25 mouse cellular contexts compared by ENCODE assay signal in the genomic region with DNA sequence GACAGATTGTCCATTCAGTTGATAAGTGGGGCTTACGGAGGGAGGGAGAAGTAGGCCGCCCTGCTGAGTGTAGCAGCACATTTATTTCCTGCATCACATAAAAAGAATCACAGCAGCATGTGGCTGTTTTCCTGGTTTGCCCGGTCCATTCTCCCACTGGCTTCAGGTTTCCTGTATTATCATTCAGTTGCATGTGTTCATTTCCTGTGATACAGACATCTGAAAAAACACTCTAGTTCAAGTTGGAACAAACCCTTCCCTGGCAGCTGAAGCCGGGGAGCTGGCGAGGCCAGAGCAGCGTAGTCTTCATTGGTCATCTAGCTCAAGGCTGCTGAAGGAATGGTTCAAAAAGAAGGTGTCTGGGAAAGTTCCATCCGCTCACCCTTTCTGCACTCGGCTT. TPM values are rescaled to one million over a fixed set of nuclear protein-coding genes. Genes with fewer than 3 reads are reported as not detected.
A peak's percentile ranks its signal among the peaks of the same experiment; 100 is the strongest.
DNase-seq lines count a peak whose midpoint lies in the region; ATAC-seq and TF ChIP-seq lines count a peak whose summit lies in the region.
"Had no signal": no experiment of that assay in that cellular context is flagged by ENCODE, and none has a peak within 500 bp of the region (broad histone marks: within the 10 kb centered on the region; RNA-seq: fewer than 3 reads in every experiment).

No protein-coding gene starts in this region.

- H3K4me3 ChIP-seq in kidney, embryonic 16.5 days (ENCODE audit: low read length), result no peak overlapping the region
- no peak overlapping the region for H3K4me3 ChIP-seq in lung, adult 2 months (replicated peaks; ENCODE audit: extremely low read depth, low read depth, low read length)
- H3K4me3 ChIP-seq: embryonic facial prominence, embryonic 13.5 days; intestine, embryonic 15.5 days; liver, embryonic 13.5 days; neural tube, embryonic 15.5 days had no signal

- intact Hi-C loops in heart, postnatal 25 days (cut with DNase I), result no loop called here
- intact Hi-C loops in heart, postnatal 10 days (cut with DNase I), result no loop called here

- 73% methylated on average over 8 of the region's 8 CpGs for WGBS in kidney, embryonic 16.5 days
- 60% methylated on average over 8 of the region's 8 CpGs for WGBS in lung, adult 2 months

- H3K27me3 ChIP-seq in kidney, embryonic 16.5 days (ENCODE audit: insufficient read depth, low read length), result no peaks in the 10 kb centered on the region
- H3K27me3 ChIP-seq: CH12.LX; embryonic facial prominence, embryonic 13.5 days; intestine, embryonic 15.5 days; liver, embryonic 13.5 days; neural tube, embryonic 15.5 days had no signal

- no peak for TF ChIP-seq CTCF in lung, adult 2 months (IDR thresholded peaks at IDR 0.05; ENCODE audit: insufficient read depth, low read length)

- no peaks in the 10 kb centered on the region for H3K9me3 ChIP-seq in kidney, embryonic 16.5 days (ENCODE audit: low read length)
- H3K9me3 ChIP-seq: embryonic facial prominence, embryonic 13.5 days; intestine, embryonic 15.5 days; liver, embryonic 13.5 days; neural tube, embryonic 15.5 days had no signal

- H3K9ac ChIP-seq in kidney, embryonic 16.5 days (replicated peaks; ENCODE audit: low read length), result no peak overlapping the region
- H3K9ac ChIP-seq: embryonic facial prominence, embryonic 13.5 days; hindbrain, embryonic 14.5 days; intestine, embryonic 15.5 days; liver, embryonic 13.5 days; neural tube, embryonic 15.5 days had no signal

- no peaks in the 10 kb centered on the region for H3K4me1 ChIP-seq in kidney, embryonic 16.5 days (ENCODE audit: insufficient read depth, low read length)
- peaks cover 5% of the 10 kb centered on the region for H3K4me1 ChIP-seq in lung, adult 2 months (ENCODE audit: control insufficient read depth, insufficient read depth, low read length)
- H3K4me1 ChIP-seq: liver, embryonic 13.5 days had no signal

- H3K27ac ChIP-seq in kidney, embryonic 16.5 days (ENCODE audit: low read length), result 0 out of 2 replicates have a peak overlapping the region, but pooled peaks have one; percentile 29
- H3K27ac ChIP-seq: embryonic facial prominence, embryonic 13.5 days; hindbrain, embryonic 14.5 days; intestine, embryonic 15.5 days; liver, embryonic 13.5 days; neural tube, embryonic 15.5 days had no signal

- no peak overlapping the region for H3K4me2 ChIP-seq in kidney, embryonic 16.5 days (replicated peaks; ENCODE audit: low read depth, low read length)
- H3K4me2 ChIP-seq: embryonic facial prominence, embryonic 13.5 days; hindbrain, embryonic 14.5 days; intestine, embryonic 15.5 days; liver, embryonic 13.5 days; neural tube, embryonic 15.5 days had no signal

- TF ChIP-seq POLR2A in lung, adult 2 months (IDR thresholded peaks at IDR 0.05; ENCODE audit: borderline replicate concordance, extremely low read depth, low read depth, low read length), result no peak

- ATAC-seq in kidney, embryonic 16.5 days (ENCODE audit: low FRiP score, low TSS enrichment), result no peak
- ATAC-seq: forebrain, embryonic 14.5 days; intestine, embryonic 15.5 days; midbrain, embryonic 16.5 days had no signal

- H3K36me3 ChIP-seq in kidney, embryonic 16.5 days (ENCODE audit: insufficient read depth, low read length), result no peaks in the 10 kb centered on the region
- H3K36me3 ChIP-seq: intestine, embryonic 15.5 days; neural tube, embryonic 15.5 days had no signal

- DNase-seq in heart, adult 11 months, result peak; percentile 91
- no peak for DNase-seq in heart, postnatal 25 days (ENCODE audit: low spot score)
- DNase-seq in kidney, adult 18-20 months, result no peak
- DNase-seq in lung, postnatal 10 days, result peak; percentile 16
- no peak for DNase-seq in lung, adult 2 months
- DNase-seq in heart, postnatal 10 days, result peak; percentile 17 to 36
- DNase-seq in c-Kit-positive CD71-positive TER-119-positive erythroid progenitor cells, embryonic 14.5 days (ENCODE audit: low spot score), result no peak
- DNase-seq: adrenal gland, postnatal 14 days; cerebellum, adult 11 months; cerebellum, postnatal 10 days; left cerebral cortex, postnatal 4 days; liver, embryonic 13.5 days; right cerebral cortex, postnatal 14 days; spleen, adult 18-20 months; thymus, postnatal 36 days had no signal

RNA-seq across cellular contexts. Expression of a gene that starts 40.6 kb away (rescaled TPM):
- 10 to 100 TPM; 17.8 to 18.7 TPM for total RNA-seq in heart, postnatal 25 days (2021)
- polyA plus RNA-seq in kidney, embryonic 16.5 days (2015; fragmentation: Nextera tagmentation; extraction: Ambion mirVana), result 66.5 and 70.0 TPM in 2 replicates
- polyA plus RNA-seq in lung, adult 2 months (2012; rRNA removed), result 43.5 and 48.8 TPM in 2 replicates
- 10 to 100 TPM; 22.8 to 25.9 TPM for total RNA-seq in heart, postnatal 10 days (2021)

RNA-seq across cellular contexts. Expression of a gene that starts 41.4 kb away (rescaled TPM):
- 10 to 100 TPM; 14.8 to 18.5 TPM for total RNA-seq in heart, postnatal 25 days (2021)
- 22.8 and 25.2 TPM in 2 replicates for polyA plus RNA-seq in kidney, embryonic 16.5 days (2015; fragmentation: Nextera tagmentation; extraction: Ambion mirVana)
- 22.0 and 31.3 TPM in 2 replicates for polyA plus RNA-seq in lung, adult 2 months (2012; rRNA removed)
- total RNA-seq in heart, postnatal 10 days (2021), result 10 to 100 TPM; 20.9 to 21.4 TPM

RNA-seq across cellular contexts. Expression of a gene that starts 59.4 kb away (rescaled TPM):
- total RNA-seq in heart, postnatal 25 days (2021), result not detected
- polyA plus RNA-seq in kidney, embryonic 16.5 days (2015; fragmentation: Nextera tagmentation; extraction: Ambion mirVana), result 0.21 and 0.25 TPM in 2 replicates
- 0.07 and 0.21 TPM in 2 replicates for polyA plus RNA-seq in lung, adult 2 months (2012; rRNA removed)
- total RNA-seq in heart, postnatal 10 days (2021), result under 1 TPM; 0.14 to 0.15 TPM
- total RNA-seq: adrenal gland, postnatal 14 days; MEL had no signal
- polyA plus RNA-seq: liver, embryonic 13.5 days; lung, embryonic 16.5 days had no signal

Comparison
In these comparisons a context has a peak if more than half of its experiments do, and no peak if none do; other contexts are left out.
1. DNase-seq: peak in heart, adult 11 months (single experiment), lung, postnatal 10 days (single experiment) and heart, postnatal 10 days (2 of 2); none in heart, postnatal 25 days (single experiment), kidney, adult 18-20 months (single experiment), lung, adult 2 months (single experiment) and c-Kit-positive CD71-positive TER-119-positive erythroid progenitor cells, embryonic 14.5 days (single experiment).